Mouse (Mus musculus) heart, adult 2 months (tissue): ENCODE data around the gene Asic2. TPM values are rescaled to one million over a fixed set of nuclear protein-coding genes. Genes with fewer than 3 reads are reported as not detected.

Experiments
- DNase-seq, 2 experiments: peaks; one replicate each; pipeline ENCODE4 v3.0.0; 2021
- H3K27ac ChIP-seq: fragments of 200-600 bp; 2 replicates; pipeline ENCODE4 v1.8.1; 2022
- H3K27me3 ChIP-seq: fragments of 200-500 bp; 2 replicates; pipeline ENCODE4 v1.6.1; 2012; ENCODE audit warnings: mild to moderate bottlenecking, low read length, inconsistent platforms, mixed read lengths; ENCODE audit not compliant: control insufficient read depth, insufficient read depth
- H3K36me3 ChIP-seq: fragments of 200-500 bp; 2 replicates; pipeline ENCODE4 v1.6.1; 2012; ENCODE audit warnings: low read length, inconsistent platforms; ENCODE audit not compliant: control insufficient read depth, insufficient read depth
- H3K4me1 ChIP-seq: fragments of 200-500 bp; 2 replicates; pipeline ENCODE4 v1.6.1; 2011; ENCODE audit warnings: low read length; ENCODE audit not compliant: control insufficient read depth, insufficient read depth
- H3K4me3 ChIP-seq: fragments of 200-600 bp; 2 replicates; pipeline ENCODE4 v1.8.1; 2022
- H3K79me2 ChIP-seq: fragments of 200-500 bp; replicated peaks from 2 replicates; pipeline ENCODE4 v1.6.1; 2012; ENCODE audit warnings: mild to moderate bottlenecking, inconsistent platforms, low read length, moderate library complexity, mixed read lengths; ENCODE audit not compliant: control insufficient read depth, insufficient read depth
- H3K9ac ChIP-seq: fragments of 200-500 bp; 2 replicates; pipeline ENCODE4 v1.6.1; 2012; ENCODE audit warnings: low read depth, mild to moderate bottlenecking, control low read depth, inconsistent platforms, low read length, mixed read lengths
- CTCF ChIP-seq: fragments of 200-600 bp; IDR thresholded peaks from 2 replicates; pipeline ENCODE4 v1.8.1; 2022; ENCODE audit warnings: antibody characterized with exemption, mild to moderate bottlenecking, moderate library complexity
- EP300 ChIP-seq: fragments of 200-500 bp; IDR thresholded peaks from 2 replicates; pipeline ENCODE4 v1.6.1; 2011; ENCODE audit warnings: low read depth, low read length, control low read depth; ENCODE audit not compliant: insufficient read depth
- POLR2A ChIP-seq: fragments of 200-500 bp; IDR thresholded peaks from 2 replicates; pipeline ENCODE4 v1.6.1; 2011; ENCODE audit warnings: mild to moderate bottlenecking, low read depth, low read length, control low read depth; ENCODE audit not compliant: insufficient read depth
- WGBS: fragments of 180-500 bp; shearing (Covaris S2); methylation state at CpG from one replicate; pipeline ENCODE4 v1.1.7; 2018; 5-methylcytosine and 5-hydroxymethylcytosine counted together
- intact Hi-C: fragments of 180-260 bp; cut with DNase I; formaldehyde crosslinking; loops from one replicate; pipeline ENCODE4 v1.15.1; 2025
- polyA plus RNA-seq: library from polyadenylated mRNA; depleted of rRNA; stranded (reverse); fragments of >200 nt; gene quantifications from 2 replicates; pipeline ENCODE4 v1.2.3, GENCODE M21; 2012
- total RNA-seq, 2 experiments: library from RNA; stranded (reverse); gene quantifications; 2 replicates each; pipeline ENCODE4 v1.2.3; 2021

Gene Asic2
- total and polyA plus RNA-seq, 3 experiments: not detected

DNA sequence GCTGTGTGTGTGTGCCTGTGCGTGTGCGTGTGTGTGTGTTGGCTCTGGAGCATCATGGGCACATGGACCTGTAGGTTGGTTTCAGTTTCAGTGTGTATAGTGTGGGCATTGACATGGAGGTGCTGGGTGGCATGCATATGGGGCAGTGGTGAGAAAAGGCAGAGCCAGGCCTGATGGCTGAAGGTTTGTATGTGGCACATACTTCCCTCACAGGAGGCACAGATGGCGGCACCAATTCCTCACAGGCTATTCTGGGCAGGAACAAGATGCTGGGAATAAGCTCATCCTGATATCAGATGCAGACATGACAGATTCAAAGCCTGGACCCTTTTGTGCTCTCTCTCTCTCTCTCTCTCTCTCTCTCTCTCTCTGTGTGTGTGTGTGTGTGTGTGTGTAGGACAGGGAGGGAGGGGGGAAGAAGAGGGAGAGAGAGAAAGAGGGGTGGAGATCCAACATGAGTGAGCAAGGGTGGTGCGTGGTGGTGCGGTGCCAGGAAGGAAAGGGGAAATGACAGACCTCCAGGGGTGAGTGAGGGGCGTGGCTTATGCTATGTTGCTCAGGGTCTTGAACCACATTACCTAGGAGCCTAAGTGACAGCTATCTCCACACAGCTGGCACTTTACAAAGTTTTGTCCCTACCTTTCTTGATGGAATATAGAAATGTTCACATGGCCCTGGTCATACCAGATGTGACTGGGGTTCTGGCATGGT lies 1083.6 kb downstream of the Asic2 start:
- Histone ChIP-seq H3K36me3 (no peaks in the 10 kb centered on the region), H3K4me1 (no peaks in the 10 kb centered on the region), H3K4me3 (no peak overlapping the region), H3K27ac (no peak overlapping the region), H3K9ac (no peak overlapping the region), H3K27me3 (no peaks in the 10 kb centered on the region), H3K79me2 (no peaks in the 10 kb centered on the region)
- intact Hi-C loops: no loop called here
- DNase-seq: no peak
- no peak for TF ChIP-seq EP300
- TF ChIP-seq POLR2A: no peak
- TF ChIP-seq CTCF: no peak
- WGBS: 57% methylated on average over 6 of the region's 6 CpGs

DNA sequence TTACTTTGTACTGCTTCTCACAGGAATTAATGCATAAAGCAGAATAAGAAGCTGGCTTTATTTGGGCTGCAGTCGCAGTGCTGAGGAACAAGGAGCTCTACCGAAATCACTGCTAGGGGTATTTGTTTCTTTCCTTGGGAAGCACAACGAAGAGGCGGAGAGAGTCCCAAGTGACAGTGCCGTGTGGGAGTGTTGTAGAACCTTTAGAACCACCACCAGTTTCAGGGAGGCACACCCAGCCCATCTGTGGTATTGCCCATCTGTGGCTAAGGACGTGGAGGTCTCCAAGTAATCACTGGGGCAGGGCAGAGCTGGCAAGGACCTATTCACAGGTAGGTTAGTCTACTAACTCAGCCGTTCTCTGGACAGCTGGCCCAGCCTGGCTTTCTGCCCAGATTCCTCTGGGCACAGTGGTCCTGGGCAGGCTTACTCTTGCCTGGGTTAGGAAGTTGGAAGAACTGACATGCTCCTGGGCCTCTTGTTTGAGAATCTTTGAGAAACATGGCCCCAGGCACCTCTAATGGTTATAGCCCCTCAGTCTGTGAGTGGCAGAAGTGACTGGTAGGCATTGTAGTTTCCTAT lies 1085.9 kb downstream of the Asic2 start:
- H3K4me3 ChIP-seq: no peak overlapping the region
- no peak overlapping the region for H3K27ac ChIP-seq
- DNase-seq: no peak
- no peaks in the 10 kb centered on the region for H3K36me3 ChIP-seq
- no peak overlapping the region for H3K9ac ChIP-seq
- TF ChIP-seq CTCF (no peak), EP300 (no peak), POLR2A (no peak)
- H3K4me1 ChIP-seq: peaks cover 1% of the 10 kb centered on the region
- H3K27me3 ChIP-seq: no peaks in the 10 kb centered on the region
- intact Hi-C loops: no loop called here
- no peaks in the 10 kb centered on the region for H3K79me2 ChIP-seq
- 72% methylated on average over 7 of the region's 7 CpGs for WGBS

DNA sequence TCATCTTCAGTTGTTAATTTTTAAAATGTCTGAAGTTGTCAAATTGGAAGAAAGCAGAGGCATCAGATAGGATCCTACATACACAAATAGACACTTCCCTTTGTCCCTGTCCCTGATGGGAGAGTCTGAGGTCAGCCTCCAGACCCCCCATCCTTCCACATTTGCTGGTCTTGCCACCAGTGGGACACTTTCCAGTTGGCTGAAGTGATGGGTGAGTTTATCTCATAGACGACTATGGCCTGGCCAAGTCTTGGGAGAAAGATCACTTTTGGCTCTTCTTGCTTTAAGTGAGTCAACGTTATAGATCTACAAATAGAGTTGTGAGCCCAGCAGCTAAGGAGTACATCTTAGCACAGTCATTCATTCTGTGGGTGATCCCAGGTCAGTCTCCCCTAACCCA lies 1090.2 kb downstream of the Asic2 start:
- 31% methylated on average over 2 of the region's 2 CpGs for WGBS
- Histone ChIP-seq H3K79me2 (no peaks in the 10 kb centered on the region), H3K36me3 (no peaks in the 10 kb centered on the region), H3K4me1 (peaks cover 2% of the 10 kb centered on the region), H3K27ac (no peak overlapping the region), H3K27me3 (no peaks in the 10 kb centered on the region), H3K9ac (no peak overlapping the region), H3K4me3 (no peak overlapping the region)
- DNase-seq: no peak
- TF ChIP-seq POLR2A (no peak), CTCF (no peak), EP300 (no peak)
- intact Hi-C loops: no loop called here

DNA sequence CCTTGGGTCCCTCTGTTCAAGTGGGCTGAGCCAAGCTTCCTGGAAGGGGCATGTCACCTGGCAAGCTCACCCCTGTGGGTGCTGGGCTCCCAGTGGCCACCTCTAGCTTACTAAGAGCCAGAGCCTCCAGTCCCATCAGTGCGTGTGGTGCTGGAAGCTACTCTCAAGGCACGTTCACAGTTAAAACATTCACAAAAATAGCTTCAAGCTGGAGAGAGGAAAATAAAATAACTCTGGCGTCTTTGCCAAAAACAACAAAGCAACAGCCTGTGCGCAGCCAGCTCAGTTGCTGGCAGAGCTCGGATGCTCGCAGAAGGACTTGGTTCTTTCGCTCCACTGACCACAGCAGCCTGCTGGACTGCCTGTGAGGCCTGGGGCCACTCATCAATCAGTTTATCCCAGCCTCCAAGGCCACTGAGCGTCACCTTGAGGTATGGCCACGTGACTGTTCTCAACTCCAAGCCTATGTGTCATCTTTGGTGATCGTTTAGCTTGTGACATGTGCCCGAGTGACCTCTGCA lies 1091.1 kb downstream of the Asic2 start:
- no peaks in the 10 kb centered on the region for H3K79me2 ChIP-seq
- H3K27ac ChIP-seq: peak overlapping the region; percentile 3; the same call in 1 of the 2 replicates
- no peak overlapping the region for H3K4me3 ChIP-seq
- H3K4me1 ChIP-seq: peaks cover 4% of the 10 kb centered on the region
- H3K27me3 ChIP-seq: no peaks in the 10 kb centered on the region
- DNase-seq: peak; percentile 50 to 73
- H3K36me3 ChIP-seq: no peaks in the 10 kb centered on the region
- no peak overlapping the region for H3K9ac ChIP-seq
- intact Hi-C loops: no loop called here
- 18% methylated on average over 11 of the region's 11 CpGs for WGBS
- TF ChIP-seq CTCF: no peak
- no peak for TF ChIP-seq EP300
- TF ChIP-seq POLR2A: no peak

DNA sequence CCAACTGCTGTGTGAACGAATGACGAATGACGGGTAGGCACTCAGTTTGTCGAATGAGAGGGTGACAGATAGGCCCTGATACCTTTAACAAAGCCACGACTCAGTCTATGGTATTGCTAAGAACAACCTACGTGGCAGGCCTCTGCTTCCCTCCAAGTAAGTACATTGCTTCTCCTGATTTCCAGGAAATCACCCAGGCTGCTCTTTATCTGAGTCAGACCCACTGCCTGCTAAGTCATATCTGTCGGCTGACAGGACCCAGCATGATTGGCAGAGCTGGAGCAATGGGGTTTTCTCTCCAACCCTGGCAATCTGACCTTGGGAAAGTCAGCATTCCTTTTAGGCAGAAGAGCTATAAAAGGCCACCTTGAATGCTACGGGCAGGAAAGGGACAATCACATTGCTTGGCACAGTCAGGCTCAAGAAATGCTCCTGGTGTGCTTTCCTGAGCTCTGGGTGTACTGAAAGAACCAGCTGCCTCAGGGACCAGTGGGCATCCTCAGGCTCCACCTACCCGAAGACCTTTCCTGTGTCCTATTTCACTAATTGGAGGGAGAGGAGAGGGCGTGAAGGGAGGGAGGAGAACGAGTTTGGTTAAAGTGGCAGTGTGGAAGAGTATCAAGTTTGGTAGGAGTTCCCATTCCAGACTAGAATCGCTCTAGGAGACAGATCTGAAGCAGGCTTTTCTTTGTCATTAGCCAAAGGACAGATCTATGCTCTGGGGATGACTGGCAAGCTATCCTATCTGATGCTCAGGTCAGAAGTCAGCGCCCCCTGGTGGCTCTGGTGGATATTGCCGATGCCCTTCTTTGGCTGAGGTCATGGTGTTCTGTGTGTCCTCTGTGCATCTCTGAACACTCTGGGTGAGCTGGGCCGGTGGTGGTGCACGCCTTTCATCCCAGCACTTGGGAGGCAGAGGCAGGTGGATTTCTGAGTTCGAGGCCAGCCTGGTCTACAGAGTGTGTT lies 1095.5 kb downstream of the Asic2 start:
- Histone ChIP-seq H3K9ac (no peak overlapping the region), H3K27me3 (no peaks in the 10 kb centered on the region), H3K27ac (no peak overlapping the region), H3K79me2 (no peaks in the 10 kb centered on the region), H3K36me3 (no peaks in the 10 kb centered on the region), H3K4me3 (no peak overlapping the region), H3K4me1 (peaks cover 4% of the 10 kb centered on the region)
- intact Hi-C loops: loop anchor here (2.0 to 5.0 kb wide), 2 partner anchors 50 to 175 kb away; no protein-coding TSS in a partner anchor
- DNase-seq: peak; percentile 28 to 71
- TF ChIP-seq EP300 (no peak), CTCF (peak; percentile 80), POLR2A (no peak)
- WGBS: 48% methylated on average over 17 of the region's 17 CpGs
